14 mouse cellular contexts compared by ENCODE assay signal in the genomic region with DNA sequence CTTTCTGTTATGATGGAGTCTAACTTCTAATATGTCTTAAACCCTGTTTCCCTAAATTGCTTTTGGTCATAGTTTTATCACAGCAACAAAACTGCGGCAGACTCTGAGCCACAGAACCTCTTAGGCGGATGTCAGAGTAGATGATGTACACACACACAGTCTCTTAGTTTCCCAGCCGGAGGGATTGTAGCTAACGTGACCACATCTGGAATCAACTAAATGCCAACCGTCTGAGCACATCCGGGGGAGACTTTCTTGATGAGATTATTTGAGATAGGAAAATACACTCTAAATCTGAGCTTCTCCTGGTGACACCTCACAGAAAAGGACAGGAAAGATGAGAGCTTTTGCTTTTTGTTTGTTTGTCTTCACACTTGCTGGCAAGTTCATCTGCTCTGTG. TPM values are rescaled to one million over a fixed set of nuclear protein-coding genes. Genes with fewer than 3 reads are reported as not detected.
"Had no signal": no experiment of that assay in that cellular context is flagged by ENCODE, and none has a peak within 500 bp of the region (broad histone marks: within the 10 kb centered on the region; RNA-seq: fewer than 3 reads in every experiment).

No protein-coding gene starts in this region.

- H3K36me3 ChIP-seq: limb, embryonic 15.5 days; midbrain, embryonic 10.5 days; midbrain, embryonic 15.5 days; neural tube, embryonic 12.5 days had no signal

- H3K27ac ChIP-seq: limb, embryonic 15.5 days; liver, embryonic 14.5 days; midbrain, embryonic 10.5 days; midbrain, embryonic 15.5 days; neural tube, embryonic 12.5 days had no signal

- H3K27me3 ChIP-seq: limb, embryonic 15.5 days; neural tube, embryonic 12.5 days had no signal

- DNase-seq: lung, adult 18-20 months; lung, postnatal 10 days; lung, postnatal 4 days; thymus, postnatal 36 days had no signal

- H3K4me2 ChIP-seq: limb, embryonic 15.5 days; midbrain, embryonic 15.5 days; neural tube, embryonic 12.5 days had no signal

- H3K9me3 ChIP-seq: limb, embryonic 15.5 days; midbrain, embryonic 15.5 days; neural tube, embryonic 12.5 days had no signal

- H3K4me1 ChIP-seq: neural tube, embryonic 12.5 days had no signal

- H3K9ac ChIP-seq: limb, embryonic 15.5 days; liver, embryonic 14.5 days; midbrain, embryonic 15.5 days; neural tube, embryonic 12.5 days had no signal

- H3K4me3 ChIP-seq: limb, embryonic 15.5 days; midbrain, embryonic 10.5 days; midbrain, embryonic 15.5 days; neural tube, embryonic 12.5 days had no signal

- ATAC-seq: midbrain, embryonic 15.5 days had no signal

RNA-seq across cellular contexts. Expression of a gene that starts 55.4 kb away (rescaled TPM):
- polyA plus RNA-seq: kidney, embryonic 14.5 days; limb, embryonic 11.5 days; limb, embryonic 15.5 days; liver, embryonic 14.5 days; midbrain, embryonic 10.5 days; midbrain, embryonic 15.5 days; neural tube, embryonic 12.5 days; spleen, adult 2 months; stomach, embryonic 16.5 days; thymus, postnatal 0 days had no signal
